Mouse (Mus musculus) lung, adult 2 months (tissue): ENCODE results near the gene Rnf144b. TPM values are rescaled to one million over a fixed set of nuclear protein-coding genes. Genes with fewer than 3 reads are reported as not detected.

Experiments
- DNase-seq: peaks from one replicate; pipeline ENCODE4 v3.0.0; 2022
- H3K4me1 ChIP-seq: fragments of 200-500 bp; 2 replicates; pipeline ENCODE4 v1.6.1; 2011; ENCODE audit warnings: low read length; ENCODE audit not compliant: control insufficient read depth, insufficient read depth
- H3K4me3 ChIP-seq: fragments of 200-500 bp; replicated peaks from 2 replicates; pipeline ENCODE3; 2011; ENCODE audit warnings: low read depth, mild to moderate bottlenecking, control low read depth, low read length; ENCODE audit errors: extremely low read depth
- CTCF ChIP-seq: fragments of 200-500 bp; IDR thresholded peaks from 2 replicates; pipeline ENCODE4 v1.5.1; 2011; ENCODE audit warnings: mild to moderate bottlenecking, low read length, control low read depth; ENCODE audit not compliant: insufficient read depth
- POLR2A ChIP-seq: fragments of 200-500 bp; IDR thresholded peaks from 2 replicates; pipeline ENCODE4 v1.6.1; 2011; ENCODE audit warnings: low read depth, mild to moderate bottlenecking, control low read depth, low read length, borderline replicate concordance; ENCODE audit errors: extremely low read depth
- WGBS: fragments of 180-500 bp; shearing (Covaris S2); methylation state at CpG from one replicate; pipeline ENCODE4 v1.1.7; 2018; 5-methylcytosine and 5-hydroxymethylcytosine counted together
- polyA plus RNA-seq: library from polyadenylated mRNA; depleted of rRNA; stranded (reverse); fragments of >200 nt; gene quantifications from 2 replicates; pipeline ENCODE4 v1.2.3, GENCODE M21; 2012; rRNA removed

Gene Rnf144b
- 15.8 and 20.9 TPM in 2 replicates for polyA plus RNA-seq

- Histone ChIP-seq H3K4me1 (peaks cover 4% of the 10 kb centered on the region; the same call in 1 of the 2 replicates), H3K4me3 (peak within 1 kb of the TSS; percentile 37)
- TF ChIP-seq POLR2A (no peak), CTCF (no peak)
- DNase-seq, result no peak
- 3% methylated on average over 55 of the region's 55 CpGs for WGBS
Measured at GRCm38 (mm10) chr13:47122537-47123430, at the start of gene Rnf144b. TSS of gene Rnf144b (plus strand) at chr13:47122656.

DNA sequence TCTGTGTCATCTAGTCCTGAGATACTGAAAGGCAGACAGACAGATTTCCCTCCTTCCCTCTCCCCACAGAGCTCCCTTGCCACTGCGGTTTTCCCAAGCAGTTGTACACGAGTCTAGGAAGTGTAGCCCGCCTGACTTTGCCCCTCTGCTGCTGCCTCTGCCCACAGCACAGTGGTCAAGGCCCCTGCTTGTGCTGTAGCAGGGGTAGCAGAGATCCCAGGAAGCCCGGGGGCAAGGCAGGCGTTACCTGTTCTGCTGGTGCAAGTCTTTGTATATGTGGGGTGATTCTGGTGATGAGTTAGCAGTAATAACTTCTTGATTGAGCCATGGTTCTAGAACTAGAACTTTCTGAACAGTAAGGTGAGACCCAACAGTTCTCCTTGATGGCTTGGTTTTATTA lies 46.3 kb upstream of the Rnf144b start:
- WGBS, result 80% methylated on average over 5 of the region's 5 CpGs
- Histone ChIP-seq H3K4me3 (no peak overlapping the region), H3K4me1 (no peaks in the 10 kb centered on the region)
- DNase-seq, result no peak
- TF ChIP-seq POLR2A, result no peak
- TF ChIP-seq CTCF, result no peak

DNA sequence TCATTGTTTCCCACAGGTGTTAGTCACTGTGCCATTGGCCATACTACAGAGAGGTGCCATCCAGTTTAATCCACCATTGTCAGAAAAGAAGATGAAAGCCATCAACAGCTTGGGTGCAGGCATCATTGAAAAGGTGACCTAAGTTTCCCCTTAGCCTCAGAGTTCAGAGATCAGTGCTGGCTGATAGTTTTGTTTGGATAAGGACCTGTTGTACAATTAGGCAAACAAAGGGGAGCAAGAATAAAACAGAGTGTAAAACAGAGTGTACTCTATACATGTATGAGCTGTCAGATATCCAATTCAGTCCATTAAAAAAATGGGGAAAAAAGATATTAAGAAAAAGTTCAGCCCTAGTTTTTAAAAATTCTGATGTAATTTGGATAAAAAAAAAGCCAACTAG lies 45.1 kb upstream of the Rnf144b start:
- Histone ChIP-seq H3K4me3 (no peak overlapping the region), H3K4me1 (no peaks in the 10 kb centered on the region)
- no peak for DNase-seq
- no peak for TF ChIP-seq POLR2A
- no peak for TF ChIP-seq CTCF

DNA sequence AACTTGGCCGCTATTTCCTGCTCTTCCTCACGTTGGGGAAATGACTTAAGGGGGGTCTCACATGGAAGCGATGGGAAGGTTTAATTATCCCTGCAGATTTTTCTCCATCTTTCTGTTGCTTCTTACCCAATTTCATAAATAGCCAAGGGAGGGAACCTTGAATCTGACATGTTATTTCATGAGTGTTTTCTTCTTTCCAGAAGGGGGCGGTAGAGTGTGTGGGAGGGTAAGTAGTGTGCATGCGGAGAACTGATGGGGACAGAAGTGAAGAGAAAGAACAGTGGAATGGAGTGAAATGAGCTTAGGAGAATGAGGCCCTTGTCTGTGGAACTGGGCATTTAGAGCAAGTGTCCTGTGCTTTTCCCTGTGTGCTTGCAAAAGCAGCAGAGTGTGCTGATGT lies 43.7 kb upstream of the Rnf144b start:
- TF ChIP-seq CTCF (no peak), POLR2A (no peak)
- DNase-seq, result no peak
- Histone ChIP-seq H3K4me1 (no peaks in the 10 kb centered on the region), H3K4me3 (no peak overlapping the region)
- 77% methylated on average over 5 of the region's 5 CpGs for WGBS

DNA sequence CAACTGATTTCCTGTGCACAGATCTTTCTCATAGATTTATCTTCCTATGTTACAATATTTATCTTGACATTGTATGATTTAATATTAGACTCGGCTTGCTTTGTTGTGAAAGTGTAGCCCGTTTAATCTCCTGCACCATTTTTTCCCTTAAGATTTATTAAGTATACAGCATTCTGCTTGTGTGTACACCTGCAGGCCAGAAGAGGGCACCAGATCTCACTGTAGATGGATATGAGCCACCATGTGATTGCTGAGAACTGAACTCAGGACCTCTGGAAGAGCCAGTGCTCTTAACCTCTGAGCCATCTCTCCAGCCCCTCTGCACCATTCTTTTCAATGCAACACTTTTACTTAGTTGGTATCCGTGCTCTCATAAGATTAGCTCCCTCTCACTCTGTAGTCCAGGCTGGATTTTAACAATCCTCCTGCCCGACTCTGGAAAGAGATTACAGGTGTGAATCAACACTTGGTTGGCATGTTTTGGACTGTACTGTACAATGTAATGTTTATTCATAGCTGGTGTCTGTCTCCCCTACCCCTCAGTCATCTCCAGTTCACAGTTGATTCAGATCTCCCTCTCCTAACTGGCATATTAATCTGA lies 41.5 kb upstream of the Rnf144b start:
- no peak for DNase-seq
- no peaks in the 10 kb centered on the region for H3K4me1 ChIP-seq
- no peak overlapping the region for H3K4me3 ChIP-seq
- WGBS, result 88% methylated on average over 4 of the region's 4 CpGs
- TF ChIP-seq CTCF (no peak), POLR2A (no peak)

DNA sequence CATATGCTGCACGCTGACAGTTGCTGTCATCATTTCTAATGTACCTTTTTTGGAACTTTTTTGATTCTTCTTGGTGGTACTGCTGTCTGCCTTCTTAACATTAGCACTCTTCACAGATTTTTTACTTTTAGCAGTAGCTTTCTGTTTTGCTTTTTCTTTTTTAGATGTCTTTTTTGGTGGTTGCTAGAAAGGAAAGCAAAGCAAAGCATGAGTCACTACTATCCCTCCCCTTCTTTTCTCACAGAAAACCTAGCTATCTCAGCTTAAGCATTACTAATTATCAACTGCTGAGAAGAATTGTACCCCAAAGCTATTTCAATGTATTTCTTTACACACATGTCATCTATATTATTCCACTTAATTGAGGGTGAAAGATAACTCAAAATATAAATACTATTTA lies 34.0 kb upstream of the Rnf144b start:
- TF ChIP-seq POLR2A, result no peak
- no peak for TF ChIP-seq CTCF
- Histone ChIP-seq H3K4me3 (no peak overlapping the region), H3K4me1 (no peaks in the 10 kb centered on the region)
- 94% methylated on average over 1 of the region's 1 CpGs for WGBS
- no peak for DNase-seq

DNA sequence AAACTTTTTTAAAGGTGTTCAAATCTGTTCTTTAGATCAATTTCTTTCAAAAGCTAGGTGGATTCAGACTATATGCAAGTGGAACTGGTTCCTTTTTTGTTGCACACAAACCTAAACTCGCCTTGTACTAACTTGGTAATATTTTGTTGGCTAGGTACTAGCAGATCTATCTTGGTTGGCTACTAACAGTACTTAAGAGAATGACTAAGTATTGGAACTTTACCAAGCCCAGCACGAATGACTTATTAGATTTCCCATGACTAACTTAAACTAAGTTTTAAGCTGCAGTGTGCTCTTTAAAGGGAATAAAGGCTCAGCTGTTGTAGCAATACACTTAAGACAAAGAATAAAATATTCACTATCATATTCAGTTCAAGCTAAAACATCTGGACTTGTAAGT lies 33.2 kb upstream of the Rnf144b start:
- Histone ChIP-seq H3K4me3 (no peak overlapping the region), H3K4me1 (no peaks in the 10 kb centered on the region)
- DNase-seq, result no peak
- no peak for TF ChIP-seq POLR2A
- TF ChIP-seq CTCF, result no peak
- WGBS, result 61% methylated on average over 2 of the region's 2 CpGs

DNA sequence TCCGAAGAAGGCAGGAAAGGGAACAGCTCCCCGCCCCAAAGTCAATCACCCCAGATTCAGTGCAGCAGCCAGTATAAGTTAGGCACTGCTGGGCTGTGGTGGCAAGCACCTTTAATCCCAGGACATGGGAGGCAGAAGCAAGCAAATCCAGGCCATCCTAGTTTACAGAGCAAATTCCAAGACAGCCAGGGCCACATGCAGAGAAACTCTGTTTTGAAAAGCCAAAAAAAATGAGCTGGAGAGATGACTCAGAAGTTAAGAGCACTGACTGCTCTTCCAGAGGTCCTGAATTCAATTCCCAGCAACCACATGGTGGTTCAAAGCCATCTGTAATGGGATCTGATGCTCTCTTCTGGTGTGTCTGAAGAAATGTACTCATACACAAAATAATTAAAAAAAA lies 28.7 kb upstream of the Rnf144b start:
- H3K4me3 ChIP-seq, result no peak overlapping the region
- DNase-seq, result no peak
- WGBS, result 81% methylated on average over 2 of the region's 2 CpGs
- no peak for TF ChIP-seq POLR2A
- no peak for TF ChIP-seq CTCF
- no peaks in the 10 kb centered on the region for H3K4me1 ChIP-seq

- WGBS, result 83% methylated on average over 2 of the region's 2 CpGs
- Histone ChIP-seq H3K4me1 (no peaks in the 10 kb centered on the region), H3K4me3 (no peak overlapping the region)
- TF ChIP-seq CTCF, result no peak
- TF ChIP-seq POLR2A, result no peak
- no peak for DNase-seq
Measured at GRCm38 (mm10) chr13:47096591-47096990, 25.9 kb upstream of the Rnf144b start.

- Histone ChIP-seq H3K4me3 (no peak overlapping the region), H3K4me1 (peaks cover 1% of the 10 kb centered on the region; the same call in 1 of the 2 replicates)
- DNase-seq, result no peak
- TF ChIP-seq CTCF, result no peak
- no peak for TF ChIP-seq POLR2A
- WGBS, result 56% methylated on average over 7 of the region's 7 CpGs
Measured at GRCm38 (mm10) chr13:47099265-47099664, 23.2 kb upstream of the Rnf144b start.
